8 mouse cellular contexts compared by ENCODE assay signal in the genomic region with DNA sequence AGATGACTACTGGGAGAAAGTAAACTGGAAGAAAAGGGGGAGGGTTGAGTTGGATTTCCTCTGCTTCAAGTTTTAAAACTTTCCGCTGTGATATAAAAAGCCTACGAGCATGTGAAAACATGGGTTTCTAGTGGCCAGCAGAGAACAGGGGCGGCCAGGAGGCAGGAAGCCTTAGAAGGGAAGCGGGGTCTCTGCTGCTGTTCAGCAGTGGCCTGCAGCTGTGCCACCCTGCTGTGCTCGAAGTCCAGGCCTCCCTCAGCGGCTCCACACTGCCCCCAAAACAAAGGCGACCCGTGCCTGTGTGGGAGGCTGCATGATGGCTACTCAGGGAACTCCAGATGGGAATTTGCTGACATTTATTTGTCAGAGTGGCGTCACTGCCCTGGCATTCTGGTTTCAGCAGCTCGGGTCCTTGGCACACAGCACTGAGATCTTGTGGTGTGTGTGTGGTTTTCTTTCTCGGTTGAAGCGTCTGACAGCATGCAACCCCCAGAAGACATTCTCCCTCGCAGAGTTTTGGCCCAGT. TPM values are rescaled to one million over a fixed set of nuclear protein-coding genes. Genes with fewer than 3 reads are reported as not detected.
DNase-seq lines count a peak whose midpoint lies in the region; ATAC-seq and TF ChIP-seq lines count a peak whose summit lies in the region.

No protein-coding gene starts in this region.

- H3K4me1 ChIP-seq in limb, embryonic 14.5 days (ENCODE audit: control insufficient read depth, insufficient read depth, low read length) = peaks cover 57% of the 10 kb centered on the region
- peaks cover 56% of the 10 kb centered on the region for H3K4me1 ChIP-seq in neural tube, embryonic 13.5 days (replicated peaks)

- peak overlapping the region; percentile 35 for H3K4me2 ChIP-seq in limb, embryonic 14.5 days (replicated peaks; ENCODE audit: low read depth, low read length, severe bottlenecking)
- peak overlapping the region; percentile 15; the same call in 1 of the 2 replicates for H3K4me2 ChIP-seq in neural tube, embryonic 13.5 days

- peak overlapping the region; percentile 84 for H3K27ac ChIP-seq in limb, embryonic 14.5 days (replicated peaks; ENCODE audit: low read depth, low read length)
- peak overlapping the region; percentile 53 for H3K27ac ChIP-seq in neural tube, embryonic 13.5 days (replicated peaks)

- H3K4me3 ChIP-seq in limb, embryonic 14.5 days (replicated peaks; ENCODE audit: low read length) = 0 out of 2 replicates have a peak overlapping the region, but pooled peaks have one; percentile 5
- H3K4me3 ChIP-seq in neural tube, embryonic 13.5 days = no peak overlapping the region

- H3K27me3 ChIP-seq in limb, embryonic 14.5 days (ENCODE audit: control insufficient read depth, insufficient read depth, low read length) = no peaks in the 10 kb centered on the region
- H3K27me3 ChIP-seq in neural tube, embryonic 13.5 days = no peaks in the 10 kb centered on the region

- DNase-seq in right cerebral cortex, postnatal 14 days = peak; percentile 11
- DNase-seq in right cerebral cortex, postnatal 10 days (ENCODE audit: low spot score in 2 of 2) = no peak
- peak; percentile 96 for DNase-seq in fibroblast of lung, adult 2 months (ENCODE audit: low read depth)
- DNase-seq in heart, postnatal 4 days = peak; percentile 63
- DNase-seq in limb, embryonic 14.5 days (ENCODE audit: low spot score) = peak; percentile 62
- no peak for DNase-seq in spleen, postnatal 4 days (ENCODE audit: low spot score in 2 of 2)

- TF ChIP-seq POLR2A in limb, embryonic 14.5 days (IDR thresholded peaks at IDR 0.05; ENCODE audit: borderline replicate concordance, extremely low read depth, insufficient read depth, insufficient read length) = no peak

- H3K9ac ChIP-seq in limb, embryonic 14.5 days (ENCODE audit: low read depth, low read length, severe bottlenecking) = peak overlapping the region; percentile 38; the same call in 1 of the 2 replicates
- peak overlapping the region; percentile 26; the same call in 1 of the 2 replicates for H3K9ac ChIP-seq in neural tube, embryonic 13.5 days

- no peaks in the 10 kb centered on the region for H3K9me3 ChIP-seq in limb, embryonic 14.5 days (ENCODE audit: control insufficient read depth, low read length)
- H3K9me3 ChIP-seq in neural tube, embryonic 13.5 days = no peaks in the 10 kb centered on the region

- H3K36me3 ChIP-seq in limb, embryonic 14.5 days (ENCODE audit: control insufficient read depth, insufficient read depth, low read length) = no peaks in the 10 kb centered on the region
- no peaks in the 10 kb centered on the region for H3K36me3 ChIP-seq in neural tube, embryonic 13.5 days

- peak; percentile 58 for ATAC-seq in limb, embryonic 14.5 days (ENCODE audit: low FRiP score, low read depth)
- ATAC-seq in neural tube, embryonic 13.5 days (ENCODE audit: low read depth) = 0 out of 2 replicates have a peak, but pooled peaks have one; percentile 43
- ATAC-seq in cerebellum, adult (ENCODE audit: insufficient number of reproducible peaks, low FRiP score, low TSS enrichment) = no peak

- WGBS in limb, embryonic 14.5 days = 12% methylated on average over 13 of the region's 13 CpGs
- 12% methylated on average over 13 of the region's 13 CpGs for WGBS in neural tube, embryonic 13.5 days

RNA-seq across cellular contexts. Expression of gene Aagab, which starts 8.4 kb away (rescaled TPM):
- 10 to 100 TPM; 18.7 to 22.7 TPM for total RNA-seq in heart, postnatal 4 days (2021)
- 12.6 and 12.7 TPM in 2 replicates for polyA plus RNA-seq in limb, embryonic 14.5 days (2012; rRNA removed)
- polyA plus RNA-seq in limb, embryonic 14.5 days (2014; fragmentation: Nextera tagmentation; extraction: Ambion mirVana) = 25.9 and 27.4 TPM in 2 replicates
- polyA plus RNA-seq in neural tube, embryonic 13.5 days (2015; fragmentation: Nextera tagmentation; extraction: Ambion mirVana) = 53.5 and 57.7 TPM in 2 replicates

RNA-seq across cellular contexts. Expression of gene Iqch, which starts 8.6 kb away (rescaled TPM):
- total RNA-seq in heart, postnatal 4 days (2021) = not detected
- 0.05 TPM in 2 replicates for polyA plus RNA-seq in limb, embryonic 14.5 days (2012; rRNA removed)
- 0.07 and 0.11 TPM in 2 replicates for polyA plus RNA-seq in limb, embryonic 14.5 days (2014; fragmentation: Nextera tagmentation; extraction: Ambion mirVana)
- 0.51 and 0.53 TPM in 2 replicates for polyA plus RNA-seq in neural tube, embryonic 13.5 days (2015; fragmentation: Nextera tagmentation; extraction: Ambion mirVana)

Comparison
In these comparisons a context has a peak if more than half of its experiments do, and no peak if none do; other contexts are left out.
1. DNase-seq: peak in right cerebral cortex, postnatal 14 days (single experiment), fibroblast of lung, adult 2 months (single experiment), heart, postnatal 4 days (single experiment) and limb, embryonic 14.5 days (single experiment); none in right cerebral cortex, postnatal 10 days (0 of 2) and spleen, postnatal 4 days (0 of 2).